Mouse (Mus musculus): ENCODE results near the gene Zfp398.

- TF ChIP-seq USF1 (IDR thresholded peaks at IDR 0.05; ENCODE audit: low read depth), result no peak
- no peak for TF ChIP-seq FOSL1 (IDR thresholded peaks at IDR 0.05; ENCODE audit: insufficient read depth, low read length, poor library complexity, severe bottlenecking)
- TF ChIP-seq CTCF (IDR thresholded peaks at IDR 0.05; ENCODE audit: control insufficient read depth, insufficient read depth, insufficient read length), result no peak
- TF ChIP-seq MYOD1 (IDR thresholded peaks at IDR 0.05; ENCODE audit: control insufficient read depth, insufficient read length, low read depth), result no peak
- no peak for TF ChIP-seq CEBPB (IDR thresholded peaks at IDR 0.05; ENCODE audit: low read depth)
- no peak for TF ChIP-seq MAX (IDR thresholded peaks at IDR 0.05)
Measured at GRCm38 (mm10) chr6:47827462-47827861, 8.0 kb upstream of the Zfp398 start.
